9 mouse cellular contexts compared by ENCODE assay signal in the genomic region with DNA sequence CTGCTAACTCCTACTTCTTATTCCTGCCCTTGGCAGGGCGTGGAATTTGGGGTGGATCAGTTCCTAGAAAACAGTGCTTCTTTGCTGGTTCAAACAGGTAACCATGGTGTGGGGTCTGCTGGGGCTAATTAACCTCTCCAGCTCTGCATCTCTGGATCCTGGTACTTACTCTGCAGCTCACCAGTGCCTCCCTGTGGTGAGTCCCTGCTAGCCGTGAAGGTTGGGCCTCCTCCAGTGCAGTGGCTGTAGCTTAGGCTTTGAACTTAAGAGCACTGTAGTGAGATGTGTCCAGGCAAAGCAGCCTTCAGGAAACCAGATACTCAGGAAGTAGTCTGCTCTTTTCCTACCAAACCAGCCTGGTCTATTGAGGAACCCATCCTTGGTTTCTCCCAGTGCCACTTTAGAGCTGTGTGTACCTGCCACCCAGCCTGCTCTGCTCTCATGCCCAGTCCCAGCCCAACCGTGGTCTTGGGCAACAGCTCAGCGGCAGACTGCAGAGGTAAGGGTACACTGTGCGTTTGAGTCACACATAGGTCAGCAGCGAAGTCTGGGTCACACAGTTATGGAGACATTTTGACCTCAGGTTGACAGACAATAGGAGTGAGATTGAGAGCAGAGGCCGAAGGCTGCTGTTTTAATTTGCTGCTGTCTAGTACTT.
A peak's percentile ranks its signal among the peaks of the same experiment; 100 is the strongest.
DNase-seq lines count a peak whose midpoint lies in the region; ATAC-seq and TF ChIP-seq lines count a peak whose summit lies in the region.
"Had no signal": no experiment of that assay in that cellular context is flagged by ENCODE, and none has a peak within 500 bp of the region (broad histone marks: within the 10 kb centered on the region; RNA-seq: fewer than 3 reads in every experiment).

No protein-coding gene starts in this region.

- peak; percentile 69 to 93 for TF ChIP-seq CTCF in CH12.LX (conservative IDR thresholded peaks at IDR 0.05 in 1 of 2, IDR thresholded peaks at IDR 0.05 in 1 of 2; ENCODE audit: low read depth in 2 of 2, low read length in 2 of 2)
- TF ChIP-seq CTCF in brain, embryonic 14.5 days (IDR thresholded peaks at IDR 0.05; ENCODE audit: borderline replicate concordance, extremely low read depth, insufficient read depth, insufficient read length) = peak; percentile 80
- TF ChIP-seq CTCF in olfactory bulb, adult 2 months (IDR thresholded peaks at IDR 0.05; ENCODE audit: insufficient read depth, low read depth, low read length) = peak; percentile 50

- peak; percentile 91 for TF ChIP-seq RAD21 in CH12.LX (IDR thresholded peaks at IDR 0.05; ENCODE audit: low read depth, low read length)

- 65% methylated on average over 7 of the region's 7 CpGs for WGBS in forebrain, embryonic 13.5 days
- 75% methylated on average over 7 of the region's 7 CpGs for WGBS in olfactory bulb, adult 2 months

- H3K36me3 ChIP-seq in CH12.LX (replicated peaks in 1 of 2; ENCODE audit: control insufficient read depth in 1 of 2, insufficient read depth in 1 of 2, low read length in 1 of 2) = peaks cover 36 to 87% of the 10 kb centered on the region in 2 experiments
- H3K36me3 ChIP-seq in forebrain, embryonic 13.5 days (ENCODE audit: poor library complexity, severe bottlenecking) = no peaks in the 10 kb centered on the region

- H3K9me3 ChIP-seq in CH12.LX (replicated peaks; ENCODE audit: low read length) = no peaks in the 10 kb centered on the region
- H3K9me3 ChIP-seq in forebrain, embryonic 13.5 days (replicated peaks) = no peaks in the 10 kb centered on the region

- no peak overlapping the region for H3K4me3 ChIP-seq in CH12.LX (replicated peaks in 1 of 3; ENCODE audit: low read depth in 2 of 3, low read length in 2 of 3, poor library complexity in 1 of 3)
- no peak overlapping the region for H3K4me3 ChIP-seq in forebrain, embryonic 13.5 days
- H3K4me3 ChIP-seq in olfactory bulb, adult 2 months (ENCODE audit: insufficient read depth, low read depth, low read length) = no peak overlapping the region
- H3K4me3 ChIP-seq: erythroblast, embryonic 14.5 days had no signal

- in situ Hi-C loops in CH12.LX (cut with MboI; ENCODE audit: low pct_ligation_motif_present, low pct_unique_long_range_greater_than_20kb, low sequenced_read_pairs) = loop anchor here (5.0 kb wide), 1 partner anchor 141 kb away; the partner anchor contains the start of gene Map3k5

- peak; percentile 72 for DNase-seq in CH12.LX (ENCODE audit: extremely low read depth)
- DNase-seq in brain, embryonic 14.5 days (ENCODE audit: low read depth) = peak; percentile 73
- peak; percentile 83 for DNase-seq in heart, postnatal 4 days
- peak; percentile 58 to 84 for DNase-seq in layer of hippocampus, adult 18-20 months (ENCODE audit: low spot score in 2 of 2)
- DNase-seq in lung, adult 18-20 months = peak; percentile 77 to 83
- DNase-seq in thymus, adult 18-20 months = peak; percentile 51 to 66

- TF ChIP-seq EP300 in CH12.LX (IDR thresholded peaks at IDR 0.05; ENCODE audit: low read length) = no peak

- H3K79me2 ChIP-seq in CH12.LX (replicated peaks; ENCODE audit: control insufficient read depth, extremely low read depth, insufficient read depth, poor library complexity, severe bottlenecking) = no peaks in the 10 kb centered on the region

- H3K4me2 ChIP-seq in CH12.LX (ENCODE audit: insufficient read depth, low read depth, poor library complexity, severe bottlenecking) = no peak overlapping the region
- H3K4me2 ChIP-seq in forebrain, embryonic 13.5 days = no peak overlapping the region

- H3K9ac ChIP-seq in CH12.LX (ENCODE audit: insufficient read depth, low read depth) = no peak overlapping the region
- no peak overlapping the region for H3K9ac ChIP-seq in forebrain, embryonic 13.5 days

- 0 out of 4 replicates have a peak, but pooled peaks cover 0 to 2% of the 10 kb centered on the region in 2 experiments for H3K4me1 ChIP-seq in CH12.LX (ENCODE audit: control insufficient read depth in 1 of 2, insufficient read depth in 2 of 2)
- H3K4me1 ChIP-seq in forebrain, embryonic 13.5 days = no peaks in the 10 kb centered on the region
- H3K4me1 ChIP-seq in olfactory bulb, adult 2 months (ENCODE audit: control insufficient read depth, insufficient read depth, low read length) = no peaks in the 10 kb centered on the region

- dilution Hi-C loops in CH12.LX (cut with MboI; ENCODE audit: extremely low pct_ligation_motif_present, extremely low pct_unique_long_range_greater_than_20kb, low sequenced_read_pairs) = no loop called here

- H3K27me3 ChIP-seq in CH12.LX (replicated peaks) = no peaks in the 10 kb centered on the region
- H3K27me3 ChIP-seq in forebrain, embryonic 13.5 days = no peaks in the 10 kb centered on the region

- H3K27ac ChIP-seq in CH12.LX (ENCODE audit: insufficient read depth, low read depth) = no peak overlapping the region
- no peak overlapping the region for H3K27ac ChIP-seq in forebrain, embryonic 13.5 days
- no peak overlapping the region for H3K27ac ChIP-seq in olfactory bulb, adult 2 months (ENCODE audit: insufficient read depth, low read depth, low read length)

- no peak for TF ChIP-seq POLR2A in CH12.LX (IDR thresholded peaks at IDR 0.05; ENCODE audit: low read depth, low read length)
- TF ChIP-seq POLR2A in brain, embryonic 14.5 days (IDR thresholded peaks at IDR 0.05; ENCODE audit: borderline replicate concordance, extremely low read depth, insufficient read depth, insufficient read length, poor library complexity, severe bottlenecking) = no peak
- TF ChIP-seq POLR2A in olfactory bulb, adult 2 months (IDR thresholded peaks at IDR 0.05; ENCODE audit: insufficient read depth, low read depth, low read length) = no peak

- ATAC-seq in forebrain, embryonic 13.5 days = peak; percentile 69

TF ChIP-seq in CH12.LX, 34 proteins besides CTCF, POLR2A, EP300 and RAD21:
- TF ChIP-seq SMC3 (IDR thresholded peaks at IDR 0.05; ENCODE audit: low read depth, low read length) (peak; percentile 97), ZC3H11A (IDR thresholded peaks at IDR 0.05; ENCODE audit: low read depth, low read length) (peak; percentile 84), NELFE (IDR thresholded peaks at IDR 0.05; ENCODE audit: low read depth, low read length) (peak; percentile 13; the same call in 1 of the 2 replicates), ZMIZ1 (IDR thresholded peaks at IDR 0.05; ENCODE audit: low read depth, low read length) (0 out of 2 replicates have a peak, but pooled peaks have one; percentile 27), CHD2 (IDR thresholded peaks at IDR 0.05; ENCODE audit: low read length) (no peak)
